Mouse (Mus musculus): ENCODE measurements around the gene Syt13. TPM values are rescaled to one million over a fixed set of nuclear protein-coding genes. Genes with fewer than 3 reads are reported as not detected.
A peak's percentile ranks its signal among the peaks of the same experiment; 100 is the strongest.

Gene Syt13
- total and polyA plus RNA-seq, 3 experiments: 0.10 to 0.47 (median 0.36) TPM

DNA sequence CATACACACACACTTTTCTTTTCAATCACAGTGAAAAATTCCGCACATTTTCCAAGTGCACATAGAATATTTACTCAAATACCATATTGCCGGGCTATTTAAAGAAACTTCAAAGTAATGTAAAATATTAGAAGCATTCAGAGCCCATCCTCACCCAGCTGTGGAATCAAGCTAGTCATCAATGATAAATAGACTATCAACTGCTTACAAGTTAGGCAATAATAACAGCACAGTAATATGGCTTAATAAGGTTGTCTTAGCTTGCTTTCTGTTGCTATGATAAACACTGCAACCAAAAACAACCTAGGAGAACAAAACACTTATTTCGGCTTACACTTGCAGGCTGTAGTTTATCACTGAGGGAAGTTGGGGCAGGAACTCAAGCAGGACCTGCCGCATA is 22.4 kb upstream of the Syt13 start:
- intact Hi-C loops (cut with DNase I): no loop called here
- Histone ChIP-seq H3K36me3 (ENCODE audit: control insufficient read depth, insufficient read depth, low read length) (no peaks in the 10 kb centered on the region), H3K79me2 (replicated peaks; ENCODE audit: control insufficient read depth, insufficient read depth, low read length) (no peaks in the 10 kb centered on the region), H3K4me1 (ENCODE audit: control insufficient read depth, insufficient read depth, low read length) (no peaks in the 10 kb centered on the region), H3K4me3 (no peak overlapping the region), H3K27me3 (ENCODE audit: control insufficient read depth, insufficient read depth, low read length) (no peaks in the 10 kb centered on the region), H3K9ac (ENCODE audit: low read depth, low read length) (no peak overlapping the region), H3K27ac (no peak overlapping the region)
- no peak for TF ChIP-seq CTCF (IDR thresholded peaks at IDR 0.05)
- no peak for TF ChIP-seq EP300 (IDR thresholded peaks at IDR 0.05; ENCODE audit: insufficient read depth, low read depth, low read length)
- no peak for TF ChIP-seq POLR2A (IDR thresholded peaks at IDR 0.05; ENCODE audit: insufficient read depth, low read depth, low read length)
- WGBS: 87% methylated on average over 4 of the region's 4 CpGs
- no peak for DNase-seq

DNA sequence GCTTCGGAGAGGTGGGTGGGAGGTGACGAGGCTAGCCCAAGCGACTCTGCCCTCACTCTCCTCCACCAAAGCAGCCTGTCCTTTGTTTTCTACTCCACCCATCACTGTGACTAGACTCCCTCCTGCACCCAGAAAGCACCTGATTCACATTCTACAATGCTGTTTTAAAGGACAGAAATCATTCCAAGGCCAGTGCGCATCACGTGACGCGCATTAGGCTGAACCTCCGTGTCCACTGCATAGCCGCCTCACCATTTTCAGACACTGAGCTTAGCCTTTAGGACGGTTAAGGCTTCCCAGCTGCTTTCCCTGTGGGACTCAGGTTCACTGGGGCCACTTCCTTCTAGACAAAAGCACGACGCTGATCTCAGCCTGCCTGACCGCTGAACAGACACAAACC is 11.2 kb upstream of the Syt13 start:
- H3K9ac ChIP-seq (ENCODE audit: low read depth, low read length): no peak overlapping the region
- no peak overlapping the region for H3K27ac ChIP-seq
- H3K79me2 ChIP-seq (replicated peaks; ENCODE audit: control insufficient read depth, insufficient read depth, low read length): no peaks in the 10 kb centered on the region
- no peak overlapping the region for H3K4me3 ChIP-seq
- WGBS: 66% methylated on average over 13 of the region's 13 CpGs
- H3K36me3 ChIP-seq (ENCODE audit: control insufficient read depth, insufficient read depth, low read length): no peaks in the 10 kb centered on the region
- H3K4me1 ChIP-seq (ENCODE audit: control insufficient read depth, insufficient read depth, low read length): no peaks in the 10 kb centered on the region
- TF ChIP-seq POLR2A (IDR thresholded peaks at IDR 0.05; ENCODE audit: insufficient read depth, low read depth, low read length): no peak
- TF ChIP-seq CTCF (IDR thresholded peaks at IDR 0.05): no peak
- no peak for TF ChIP-seq EP300 (IDR thresholded peaks at IDR 0.05; ENCODE audit: insufficient read depth, low read depth, low read length)
- no peak for DNase-seq
- intact Hi-C loops (cut with DNase I): loop anchor here (1.0 to 10.0 kb wide), 4 partner anchors 160 to 511 kb away; no protein-coding TSS in a partner anchor
- H3K27me3 ChIP-seq (ENCODE audit: control insufficient read depth, insufficient read depth, low read length): no peaks in the 10 kb centered on the region

DNA sequence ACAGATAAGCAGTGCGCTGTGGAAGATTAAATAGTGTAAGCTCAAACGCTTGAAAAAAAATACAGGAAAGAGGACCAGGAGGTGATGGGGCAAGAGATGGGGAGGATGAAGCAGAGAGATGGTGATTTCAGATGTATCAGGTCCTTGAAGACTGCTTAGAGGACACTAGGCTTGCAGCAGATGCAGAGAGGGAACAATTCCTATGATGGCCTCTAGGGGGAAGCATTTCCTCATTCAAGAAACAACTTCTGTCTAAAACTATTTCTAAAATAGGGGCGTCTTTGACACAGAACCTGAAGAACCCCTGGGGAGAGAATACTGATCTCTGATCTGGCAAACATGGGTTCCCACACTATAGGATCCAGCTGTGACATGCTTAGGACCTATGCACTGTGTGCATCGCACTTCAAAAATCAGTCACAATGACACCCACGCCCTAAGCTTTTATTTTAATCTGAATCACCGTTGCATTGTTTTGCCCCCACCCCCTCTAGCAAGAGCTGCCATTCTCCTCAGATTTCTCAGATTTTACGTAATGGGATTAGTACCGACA is 10.5 kb upstream of the Syt13 start:
- Histone ChIP-seq H3K27me3 (ENCODE audit: control insufficient read depth, insufficient read depth, low read length) (no peaks in the 10 kb centered on the region), H3K27ac (no peak overlapping the region), H3K36me3 (ENCODE audit: control insufficient read depth, insufficient read depth, low read length) (no peaks in the 10 kb centered on the region), H3K9ac (ENCODE audit: low read depth, low read length) (no peak overlapping the region), H3K4me3 (no peak overlapping the region), H3K4me1 (ENCODE audit: control insufficient read depth, insufficient read depth, low read length) (no peaks in the 10 kb centered on the region), H3K79me2 (replicated peaks; ENCODE audit: control insufficient read depth, insufficient read depth, low read length) (no peaks in the 10 kb centered on the region)
- no peak for DNase-seq
- TF ChIP-seq POLR2A (IDR thresholded peaks at IDR 0.05; ENCODE audit: insufficient read depth, low read depth, low read length): no peak
- no peak; the same call in none of the 2 replicates for TF ChIP-seq CTCF (IDR thresholded peaks at IDR 0.05)
- intact Hi-C loops (cut with DNase I): loop anchor here (1.0 to 10.0 kb wide), 4 partner anchors 159 to 510 kb away; no protein-coding TSS in a partner anchor
- WGBS: 22% methylated on average over 8 of the region's 8 CpGs

DNA sequence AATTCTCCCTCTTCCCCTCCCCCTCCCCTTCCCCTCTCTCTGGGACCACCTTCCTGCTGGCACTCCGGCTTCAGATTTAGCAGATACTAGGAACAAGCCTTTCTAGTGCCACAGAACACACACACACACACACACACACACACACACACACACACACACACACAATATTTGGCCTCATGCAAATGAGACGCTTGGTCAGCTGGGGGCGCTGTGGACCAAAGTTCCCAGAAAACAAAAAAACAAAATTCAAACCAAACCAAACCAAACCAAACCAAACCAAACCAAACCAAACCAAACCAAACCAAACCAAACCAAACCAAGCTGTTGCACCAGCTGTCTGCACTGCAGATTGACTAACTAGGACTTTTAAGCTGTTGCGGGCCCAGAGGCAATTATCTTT is 4.5 kb upstream of the Syt13 start:
- peaks cover 9% of the 10 kb centered on the region for H3K27me3 ChIP-seq (ENCODE audit: control insufficient read depth, insufficient read depth, low read length)
- H3K27ac ChIP-seq: no peak overlapping the region
- DNase-seq: peak in 1 of 2 experiments; percentile 35
- 67% methylated on average over 4 of the region's 4 CpGs for WGBS
- H3K4me1 ChIP-seq (ENCODE audit: control insufficient read depth, insufficient read depth, low read length): no peaks in the 10 kb centered on the region
- H3K79me2 ChIP-seq (replicated peaks; ENCODE audit: control insufficient read depth, insufficient read depth, low read length): no peaks in the 10 kb centered on the region
- H3K4me3 ChIP-seq: no peak overlapping the region
- no peak overlapping the region for H3K9ac ChIP-seq (ENCODE audit: low read depth, low read length)
- intact Hi-C loops (cut with DNase I): loop anchor here (2.0 to 5.0 kb wide), 2 partner anchors 44 to 77 kb away; no protein-coding TSS in a partner anchor
- TF ChIP-seq EP300 (IDR thresholded peaks at IDR 0.05; ENCODE audit: insufficient read depth, low read depth, low read length) (no peak), POLR2A (IDR thresholded peaks at IDR 0.05; ENCODE audit: insufficient read depth, low read depth, low read length) (no peak), CTCF (IDR thresholded peaks at IDR 0.05) (peak; percentile 26)
- no peaks in the 10 kb centered on the region for H3K36me3 ChIP-seq (ENCODE audit: control insufficient read depth, insufficient read depth, low read length)

DNA sequence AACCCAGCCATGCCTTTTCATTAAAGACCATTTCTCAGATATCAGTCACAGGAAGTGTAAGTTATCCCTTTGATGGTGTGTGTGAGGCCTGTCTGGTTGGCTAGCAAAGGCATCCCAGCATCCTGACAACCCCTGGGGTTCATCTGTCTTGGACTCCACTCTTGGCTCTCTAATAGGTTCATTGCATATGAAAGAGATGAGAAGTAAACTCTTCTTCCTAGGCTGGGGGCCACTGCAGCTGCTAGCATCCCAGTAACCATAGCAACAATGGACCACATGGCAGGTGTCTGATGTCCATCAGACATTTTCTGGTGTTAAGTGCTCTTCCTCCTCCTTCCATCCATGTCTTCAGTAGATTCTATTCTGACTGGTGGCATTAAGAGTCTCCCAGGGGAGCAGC is 2.6 kb upstream of the Syt13 start:
- H3K4me3 ChIP-seq: no peak overlapping the region
- TF ChIP-seq POLR2A (IDR thresholded peaks at IDR 0.05; ENCODE audit: insufficient read depth, low read depth, low read length): no peak
- no peak for TF ChIP-seq EP300 (IDR thresholded peaks at IDR 0.05; ENCODE audit: insufficient read depth, low read depth, low read length)
- no peak for TF ChIP-seq CTCF (IDR thresholded peaks at IDR 0.05)
- H3K36me3 ChIP-seq (ENCODE audit: control insufficient read depth, insufficient read depth, low read length): no peaks in the 10 kb centered on the region
- H3K27ac ChIP-seq: no peak overlapping the region
- H3K79me2 ChIP-seq (replicated peaks; ENCODE audit: control insufficient read depth, insufficient read depth, low read length): no peaks in the 10 kb centered on the region
- intact Hi-C loops (cut with DNase I): loop anchor here (5.0 kb wide), 1 partner anchor 75 kb away; no protein-coding TSS in a partner anchor
- peaks cover 11% of the 10 kb centered on the region for H3K27me3 ChIP-seq (ENCODE audit: control insufficient read depth, insufficient read depth, low read length)
- DNase-seq: no peak
- no peaks in the 10 kb centered on the region for H3K4me1 ChIP-seq (ENCODE audit: control insufficient read depth, insufficient read depth, low read length)
- no peak overlapping the region for H3K9ac ChIP-seq (ENCODE audit: low read depth, low read length)

DNA sequence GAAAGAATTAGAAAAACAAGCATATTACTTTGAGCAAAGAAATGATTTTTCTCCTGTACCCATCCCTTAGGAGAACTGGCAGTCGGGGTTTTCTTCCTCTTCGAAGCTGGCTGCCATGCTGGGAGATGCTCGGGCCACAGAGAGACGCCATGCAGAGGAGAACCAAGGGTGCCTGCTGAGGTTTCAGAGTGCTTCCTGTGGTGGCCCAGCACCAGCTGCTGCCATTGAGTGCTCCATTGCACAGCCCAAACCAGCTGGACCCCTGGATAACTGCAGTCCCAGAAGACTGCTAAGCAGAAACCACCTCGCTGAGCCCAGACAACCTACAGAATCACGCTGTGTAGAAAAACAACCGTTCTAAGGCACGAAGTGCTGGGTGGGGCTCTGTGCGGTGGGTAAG is 1.6 kb upstream of the Syt13 start:
- Histone ChIP-seq H3K4me1 (ENCODE audit: control insufficient read depth, insufficient read depth, low read length) (no peaks in the 10 kb centered on the region), H3K27me3 (ENCODE audit: control insufficient read depth, insufficient read depth, low read length) (peaks cover 14% of the 10 kb centered on the region), H3K4me3 (no peak overlapping the region), H3K79me2 (replicated peaks; ENCODE audit: control insufficient read depth, insufficient read depth, low read length) (no peaks in the 10 kb centered on the region), H3K36me3 (ENCODE audit: control insufficient read depth, insufficient read depth, low read length) (no peaks in the 10 kb centered on the region), H3K27ac (no peak overlapping the region), H3K9ac (ENCODE audit: low read depth, low read length) (no peak overlapping the region)
- intact Hi-C loops (cut with DNase I): loop anchor here (5.0 kb wide), 1 partner anchor 74 kb away; no protein-coding TSS in a partner anchor
- no peak for DNase-seq
- WGBS: 20% methylated on average over 9 of the region's 9 CpGs
- TF ChIP-seq POLR2A (IDR thresholded peaks at IDR 0.05; ENCODE audit: insufficient read depth, low read depth, low read length) (no peak), EP300 (IDR thresholded peaks at IDR 0.05; ENCODE audit: insufficient read depth, low read depth, low read length) (no peak), CTCF (IDR thresholded peaks at IDR 0.05) (no peak)

All from heart, adult 2 months (tissue).